8 mouse cellular contexts compared by ENCODE assay signal in the genomic region with DNA sequence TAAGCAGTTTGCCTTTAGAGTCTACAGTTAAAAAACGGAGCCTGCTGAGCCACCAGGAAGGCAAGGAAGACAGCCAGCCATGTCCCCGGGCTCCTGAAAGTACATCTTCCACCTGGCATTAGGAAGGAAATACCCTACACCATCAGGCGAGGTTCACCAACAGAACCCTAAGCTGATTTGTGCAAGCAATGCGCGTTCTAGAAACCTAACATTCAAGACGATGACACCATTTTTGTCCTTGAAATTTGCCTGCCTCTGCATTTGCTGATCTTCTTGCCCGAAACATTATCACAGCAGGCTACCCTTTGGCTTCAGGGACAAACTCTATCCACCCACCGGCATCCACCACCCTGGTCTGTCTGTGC. TPM values are rescaled to one million over a fixed set of nuclear protein-coding genes. Genes with fewer than 3 reads are reported as not detected.
DNase-seq lines count a peak whose midpoint lies in the region; ATAC-seq and TF ChIP-seq lines count a peak whose summit lies in the region.

No protein-coding gene starts in this region.

- H3K4me1 ChIP-seq in heart, embryonic 16.5 days (ENCODE audit: control insufficient read depth, insufficient read depth, low read length), result peaks cover 55% of the 10 kb centered on the region
- peaks cover 9 to 15% of the 10 kb centered on the region in 2 experiments; a peak in 3 of 4 replicates for H3K4me1 ChIP-seq in ES-E14 (ENCODE audit: control insufficient read depth in 2 of 2, insufficient read depth in 2 of 2, low read length in 2 of 2, poor library complexity in 1 of 2)
- H3K4me1 ChIP-seq in embryonic facial prominence, embryonic 14.5 days (ENCODE audit: control insufficient read depth, insufficient read depth, low read length), result peaks cover 37% of the 10 kb centered on the region
- peaks cover 60% of the 10 kb centered on the region for H3K4me1 ChIP-seq in limb, embryonic 13.5 days

- no peak for DNase-seq in heart, postnatal 10 days
- no peak for DNase-seq in ES-E14 (ENCODE audit: low read depth, low spot score)
- DNase-seq in embryonic facial prominence, embryonic 14.5 days (ENCODE audit: low spot score), result no peak
- no peak for DNase-seq in right cerebral cortex, postnatal 4 days
- DNase-seq in left cerebral cortex, postnatal 36 days (ENCODE audit: low spot score in 2 of 2), result no peak
- no peak for DNase-seq in frontal cortex, postnatal 36 days (ENCODE audit: low spot score in 2 of 2)

- H3K4me2 ChIP-seq in heart, embryonic 16.5 days (ENCODE audit: low read depth, low read length), result peak overlapping the region; percentile 91
- peak overlapping the region; percentile 93 for H3K4me2 ChIP-seq in embryonic facial prominence, embryonic 14.5 days (ENCODE audit: low read depth, low read length)
- H3K4me2 ChIP-seq in limb, embryonic 13.5 days (replicated peaks), result peak overlapping the region; percentile 83

- in situ Hi-C loops in ES-E14 (cut with MboI; ENCODE audit: low sequenced_read_pairs in 2 of 2, unreplicated experiment in 2 of 2), result loop anchor here in 1 of 2 experiments (10.0 kb wide), 1 partner anchor 150 kb away; no protein-coding TSS in a partner anchor

- no peaks in the 10 kb centered on the region for H3K9me3 ChIP-seq in heart, embryonic 16.5 days (replicated peaks; ENCODE audit: control insufficient read depth, low read length)
- H3K9me3 ChIP-seq in ES-E14 (ENCODE audit: control insufficient read depth, insufficient read depth, low read depth, low read length), result no peaks in the 10 kb centered on the region
- H3K9me3 ChIP-seq in embryonic facial prominence, embryonic 14.5 days (ENCODE audit: control insufficient read depth, low read length), result no peaks in the 10 kb centered on the region
- no peaks in the 10 kb centered on the region for H3K9me3 ChIP-seq in limb, embryonic 13.5 days

- intact Hi-C loops in heart, postnatal 10 days (cut with DNase I), result loop anchor here (2.0 to 5.0 kb wide), 2 partner anchors 30 to 293 kb away; partner anchors contain the start of gene Hmgn2
- intact Hi-C loops in left cerebral cortex, postnatal 36 days (cut with DNase I), result loop anchor here (5.0 kb wide), 1 partner anchor 33 kb away; no protein-coding TSS in a partner anchor

- WGBS in heart, embryonic 16.5 days, result 54% methylated on average over 8 of the region's 8 CpGs
- 67% methylated on average over 8 of the region's 8 CpGs for WGBS in embryonic facial prominence, embryonic 14.5 days
- 65% methylated on average over 8 of the region's 8 CpGs for WGBS in limb, embryonic 13.5 days

- peak overlapping the region; percentile 100 for H3K27ac ChIP-seq in heart, embryonic 16.5 days (ENCODE audit: low read length)
- no peak overlapping the region for H3K27ac ChIP-seq in ES-E14 (ENCODE audit: insufficient read depth, low read depth, low read length, poor library complexity, severe bottlenecking)
- peak overlapping the region; percentile 99 for H3K27ac ChIP-seq in embryonic facial prominence, embryonic 14.5 days (replicated peaks; ENCODE audit: low read depth, low read length)
- peak overlapping the region; percentile 74 for H3K27ac ChIP-seq in limb, embryonic 13.5 days

- peaks cover 4% of the 10 kb centered on the region; the same call in 1 of the 2 replicates for H3K36me3 ChIP-seq in heart, embryonic 16.5 days (ENCODE audit: control insufficient read depth, insufficient read depth)
- H3K36me3 ChIP-seq in ES-E14 (ENCODE audit: control insufficient read depth, insufficient read depth, low read length, poor library complexity, severe bottlenecking), result peaks cover 6% of the 10 kb centered on the region; the same call in 1 of the 2 replicates
- peaks cover 8% of the 10 kb centered on the region; the same call in 1 of the 2 replicates for H3K36me3 ChIP-seq in embryonic facial prominence, embryonic 14.5 days (ENCODE audit: control insufficient read depth, insufficient read depth, low read length)
- peaks cover 9% of the 10 kb centered on the region for H3K36me3 ChIP-seq in limb, embryonic 13.5 days

- ATAC-seq in heart, embryonic 16.5 days (replicated peaks; ENCODE audit: extremely low read depth, insufficient read depth, low FRiP score), result no peak
- no peak for ATAC-seq in embryonic facial prominence, embryonic 14.5 days (ENCODE audit: low read depth)
- no peak for ATAC-seq in limb, embryonic 13.5 days (ENCODE audit: low FRiP score, low read depth)

- no peak overlapping the region for H3K4me3 ChIP-seq in heart, embryonic 16.5 days (ENCODE audit: low read length)
- H3K4me3 ChIP-seq in ES-E14 (ENCODE audit: insufficient read depth in 1 of 2, low read depth in 1 of 2, low read length in 2 of 2, poor library complexity in 1 of 2, severe bottlenecking in 1 of 2), result no peak overlapping the region
- 0 out of 2 replicates have a peak overlapping the region, but pooled peaks have one; percentile 5 for H3K4me3 ChIP-seq in embryonic facial prominence, embryonic 14.5 days (ENCODE audit: low read depth, low read length)
- H3K4me3 ChIP-seq in limb, embryonic 13.5 days, result no peak overlapping the region

- no peaks in the 10 kb centered on the region for H3K27me3 ChIP-seq in heart, embryonic 16.5 days (ENCODE audit: control insufficient read depth, insufficient read depth, low read length)
- H3K27me3 ChIP-seq in embryonic facial prominence, embryonic 14.5 days (replicated peaks; ENCODE audit: control insufficient read depth, insufficient read depth, low read length), result no peaks in the 10 kb centered on the region
- H3K27me3 ChIP-seq in limb, embryonic 13.5 days, result no peaks in the 10 kb centered on the region

- H3K9ac ChIP-seq in heart, embryonic 16.5 days (ENCODE audit: low read length), result no peak overlapping the region; the same call in 1 of the 2 replicates
- H3K9ac ChIP-seq in ES-E14 (ENCODE audit: insufficient read depth, low read depth, low read length, poor library complexity, severe bottlenecking), result peak overlapping the region; percentile 23; the same call in 1 of the 2 replicates
- 0 out of 2 replicates have a peak overlapping the region, but pooled peaks have one; percentile 45 for H3K9ac ChIP-seq in embryonic facial prominence, embryonic 14.5 days (ENCODE audit: low read depth, low read length)
- 0 out of 2 replicates have a peak overlapping the region, but pooled peaks have one; percentile 88 for H3K9ac ChIP-seq in limb, embryonic 13.5 days

TF ChIP-seq in ES-E14, 5 proteins besides CTCF, POLR2A, EP300 and RAD21:
- TF ChIP-seq MAFK (IDR thresholded peaks at IDR 0.05; ENCODE audit: insufficient read depth, low read depth, low read length), result no peak
- no peak for TF ChIP-seq ZNF384 (IDR thresholded peaks at IDR 0.05; ENCODE audit: low read depth, low read length)
- no peak for TF ChIP-seq HCFC1 (IDR thresholded peaks at IDR 0.05; ENCODE audit: borderline replicate concordance, insufficient read depth, low read length)
- TF ChIP-seq CHD2 (IDR thresholded peaks at IDR 0.05; ENCODE audit: low read depth, low read length), result no peak
- no peak for TF ChIP-seq ZC3H11A (IDR thresholded peaks at IDR 0.05; ENCODE audit: borderline replicate concordance, low read depth, low read length)

RNA-seq across cellular contexts. Expression of gene Pigv, which starts 1.9 kb away (rescaled TPM):
- 13.9 and 16.7 TPM in 2 replicates for polyA plus RNA-seq in heart, embryonic 16.5 days (2015; fragmentation: Nextera tagmentation; extraction: Ambion mirVana)
- total RNA-seq in heart, postnatal 10 days (2021), result 10 to 100 TPM in 1 of 2 experiments, 1 to 10 TPM in 1; 8.6 to 11.2 TPM
- 11.6 and 14.5 TPM in 2 replicates for total RNA-seq in ES-E14 (2012; rRNA removed)
- 8.4 and 11.3 TPM in 2 replicates for polyA plus RNA-seq in embryonic facial prominence, embryonic 14.5 days (2014; fragmentation: Nextera tagmentation; extraction: Ambion mirVana)
- 14.7 and 17.1 TPM in 2 replicates for polyA plus RNA-seq in limb, embryonic 13.5 days (2015; fragmentation: Nextera tagmentation; extraction: Ambion mirVana)
- 1 to 10 TPM; 8.3 to 9.6 TPM for total RNA-seq in left cerebral cortex, postnatal 36 days (2021)

RNA-seq across cellular contexts. Expression of gene Zdhhc18, which starts 24.4 kb away (rescaled TPM):
- polyA plus RNA-seq in heart, embryonic 16.5 days (2015; fragmentation: Nextera tagmentation; extraction: Ambion mirVana), result 1.8 and 2.2 TPM in 2 replicates
- total RNA-seq in heart, postnatal 10 days (2021), result 10 to 100 TPM; 21.9 to 25.0 TPM
- 39.0 and 55.8 TPM in 2 replicates for total RNA-seq in ES-E14 (2012; rRNA removed)
- polyA plus RNA-seq in embryonic facial prominence, embryonic 14.5 days (2014; fragmentation: Nextera tagmentation; extraction: Ambion mirVana), result 2.1 and 3.7 TPM in 2 replicates
- 3.1 and 5.9 TPM in 2 replicates for polyA plus RNA-seq in limb, embryonic 13.5 days (2015; fragmentation: Nextera tagmentation; extraction: Ambion mirVana)
- 10 to 100 TPM; 37.6 to 40.6 TPM for total RNA-seq in left cerebral cortex, postnatal 36 days (2021)
